Mouse (Mus musculus) embryonic facial prominence, embryonic 12.5 days (tissue): ENCODE measurements around the gene Dpf2. TPM values are rescaled to one million over a fixed set of nuclear protein-coding genes. Genes with fewer than 3 reads are reported as not detected.
A peak's percentile ranks its signal among the peaks of the same experiment; 100 is the strongest.

Experiments
- ATAC-seq: fragments of 200-750 bp; cut with Nextera tagmentation; 2 replicates; pipeline ENCODE4 v1.8.0; 2017; ENCODE audit not compliant: insufficient number of reproducible peaks, insufficient read depth, low FRiP score, low TSS enrichment
- H3K27ac ChIP-seq: fragments of 300-500 bp; sonication (generic); 2 replicates; pipeline ENCODE4 v1.5.1; 2016; ENCODE audit warnings: mild to moderate bottlenecking
- H3K27me3 ChIP-seq: fragments of 300-500 bp; sonication (generic); 2 replicates; pipeline ENCODE4 v1.6.1; 2016; ENCODE audit warnings: mild to moderate bottlenecking, moderate library complexity
- H3K36me3 ChIP-seq: fragments of 300-500 bp; sonication (generic); 2 replicates; pipeline ENCODE4 v1.6.1; 2016; ENCODE audit warnings: mild to moderate bottlenecking
- H3K4me1 ChIP-seq: fragments of 300-500 bp; sonication (generic); 2 replicates; pipeline ENCODE4 v1.6.1; 2016
- H3K4me2 ChIP-seq: fragments of 300-500 bp; sonication (generic); replicated peaks from 2 replicates; pipeline ENCODE4 v1.6.1; 2016; ENCODE audit warnings: mild to moderate bottlenecking, moderate library complexity
- H3K4me3 ChIP-seq: fragments of 300-500 bp; sonication (generic); 2 replicates; pipeline ENCODE4 v1.5.1; 2016; ENCODE audit warnings: mild to moderate bottlenecking
- H3K9ac ChIP-seq: fragments of 300-500 bp; sonication (generic); 2 replicates; pipeline ENCODE4 v1.6.1; 2016; ENCODE audit warnings: mild to moderate bottlenecking, moderate library complexity
- H3K9me3 ChIP-seq: fragments of 300-500 bp; sonication (generic); 2 replicates; pipeline ENCODE4 v1.6.1; 2016; ENCODE audit warnings: mild to moderate bottlenecking, moderate library complexity
- WGBS: fragments of 180-500 bp; shearing (Covaris S2); methylation state at CpG from one replicate; pipeline ENCODE4 v1.1.7; 2016; 5-methylcytosine and 5-hydroxymethylcytosine counted together
- polyA plus RNA-seq: library from polyadenylated mRNA; unstranded; fragments of >200 nt; fragmentation: Nextera tagmentation; extraction: Ambion mirVana; gene quantifications from 2 replicates; pipeline ENCODE4 v1.2.1, GENCODE M21; 2016

Dpf2 gene
- polyA plus RNA-seq, 1 experiment from 2014 or later, result 192 TPM

DNA sequence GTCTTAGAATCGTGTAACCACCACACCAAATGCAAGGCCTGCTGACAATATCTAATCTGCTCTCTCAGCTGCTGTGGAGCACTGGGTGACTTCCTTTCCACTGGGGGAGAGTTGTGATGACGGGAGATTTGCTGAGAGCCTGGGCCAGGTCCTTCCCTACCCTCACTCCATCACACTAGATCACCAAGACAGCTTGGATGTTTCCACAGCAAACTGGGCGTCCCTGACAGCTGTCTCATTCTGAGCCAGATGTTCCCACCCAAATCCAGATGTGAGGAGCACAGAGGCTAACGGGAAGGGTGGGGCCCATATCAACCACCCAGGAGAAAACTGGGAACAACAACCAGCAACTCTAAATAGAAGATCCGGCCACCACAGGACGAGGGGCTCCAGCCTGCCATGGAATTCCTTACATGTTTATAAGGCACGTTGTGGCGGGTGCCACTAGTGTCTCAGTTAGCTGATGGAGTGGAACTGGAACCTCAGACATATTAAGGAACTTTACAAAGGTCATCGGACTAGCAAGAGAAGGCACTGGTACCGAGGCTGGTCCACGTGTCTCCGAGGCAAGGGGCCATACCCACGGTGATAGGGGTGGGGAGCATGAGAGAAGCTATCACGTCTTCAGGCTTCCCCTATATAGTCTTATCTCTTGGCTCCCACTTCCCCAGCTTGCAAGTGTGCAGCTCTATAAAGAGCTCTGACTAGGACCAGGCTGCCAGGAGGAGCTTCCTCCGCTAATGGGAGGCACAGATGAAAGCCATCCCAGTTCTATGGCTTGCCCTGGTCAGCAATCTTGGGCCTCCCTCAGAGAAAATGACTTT, 9.5 kb upstream of the Dpf2 start:
- Histone ChIP-seq H3K4me2 (no peak overlapping the region), H3K9ac (no peak overlapping the region)
- WGBS, result 78% methylated on average over 15 of the region's 15 CpGs

DNA sequence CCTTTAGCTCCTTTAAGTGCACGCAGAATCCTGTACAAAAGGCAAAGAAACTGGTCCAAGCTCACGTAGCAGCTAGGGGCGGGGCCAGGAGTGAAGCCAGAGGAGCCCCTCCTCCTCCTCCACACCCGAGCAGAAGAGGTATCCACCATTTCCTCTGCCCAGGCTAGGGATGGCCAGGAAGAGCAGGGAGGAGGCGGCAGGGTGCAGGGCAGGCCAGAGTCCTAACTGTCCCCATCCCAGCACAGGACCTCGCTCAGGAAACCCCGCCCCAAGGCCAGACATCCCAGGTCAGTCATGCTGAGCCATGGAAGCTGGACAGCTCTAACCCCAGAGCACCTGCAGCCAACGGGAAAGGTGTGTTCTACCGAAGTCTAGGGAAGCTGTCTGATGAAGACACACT, 8.9 kb upstream of the Dpf2 start:
- Histone ChIP-seq H3K9me3 (no peaks in the 10 kb centered on the region), H3K27ac (no peak overlapping the region), H3K27me3 (0 out of 2 replicates have a peak, but pooled peaks cover 10% of the 10 kb centered on the region), H3K4me3 (no peak overlapping the region), H3K36me3 (no peaks in the 10 kb centered on the region), H3K9ac (no peak overlapping the region; the same call in 1 of the 2 replicates), H3K4me2 (peak overlapping the region; percentile 24; the same call in 1 of the 2 replicates), H3K4me1 (0 out of 2 replicates have a peak, but pooled peaks cover 7% of the 10 kb centered on the region)
- 16% methylated on average over 9 of the region's 9 CpGs for WGBS
- ATAC-seq, result no peak

More for the DNA sequence above, 9.5 kb upstream of the Dpf2 start:
- H3K4me1 ChIP-seq, result 0 out of 2 replicates have a peak, but pooled peaks cover 7% of the 10 kb centered on the region
- no peaks in the 10 kb centered on the region for H3K9me3 ChIP-seq
- no peak overlapping the region for H3K27ac ChIP-seq
- no peak overlapping the region for H3K4me3 ChIP-seq
- no peak for ATAC-seq
- no peaks in the 10 kb centered on the region for H3K36me3 ChIP-seq
- 0 out of 2 replicates have a peak, but pooled peaks cover 10% of the 10 kb centered on the region for H3K27me3 ChIP-seq

DNA sequence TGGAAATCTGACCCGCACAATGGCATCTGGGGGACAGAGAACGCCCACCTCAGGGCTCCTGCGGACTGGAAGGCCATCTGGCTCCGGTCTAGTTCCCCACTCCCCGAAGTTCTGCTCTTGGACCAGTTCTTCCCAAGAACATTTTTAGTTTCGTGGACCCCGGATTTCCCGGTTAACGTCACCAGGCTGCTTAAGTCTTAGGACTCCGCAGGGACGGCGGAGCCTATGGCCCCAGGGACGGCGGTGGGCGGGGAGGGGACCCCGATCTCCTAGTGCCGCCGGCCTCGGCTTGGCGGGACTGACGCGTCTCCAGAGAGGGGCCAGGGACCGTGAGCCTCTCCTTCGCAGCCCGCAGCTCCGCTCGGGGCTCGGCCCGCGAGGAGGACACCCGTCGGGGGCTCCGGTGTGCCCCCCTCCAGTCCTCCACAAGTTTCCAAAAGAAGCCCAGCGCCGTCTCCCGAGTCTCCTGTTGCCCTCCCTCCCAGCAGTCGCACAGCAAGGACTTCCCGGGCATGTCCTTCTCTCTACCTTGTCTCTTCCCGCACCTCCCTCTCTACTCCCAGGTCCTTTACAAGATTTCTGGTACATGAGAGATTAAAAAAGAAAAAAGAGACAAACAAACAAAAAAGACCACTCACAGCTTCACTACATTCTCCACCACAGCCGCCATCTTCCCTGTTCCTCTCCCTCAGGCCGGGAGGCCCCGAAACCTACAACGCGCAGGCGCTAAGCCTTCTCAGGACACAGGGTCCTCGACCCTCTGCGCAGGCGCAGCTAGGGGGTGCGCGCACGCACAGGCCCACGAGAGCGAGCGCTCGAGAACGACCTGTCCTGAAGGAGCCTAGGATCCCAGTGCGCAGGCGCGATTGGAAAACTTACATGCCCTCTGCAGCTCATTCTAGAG, 455 bp downstream of the Dpf2 start:
- Histone ChIP-seq H3K9me3 (no peaks in the 10 kb centered on the region), H3K9ac (peak overlapping the region; percentile 98), H3K4me3 (peak overlapping the region; percentile 97), H3K36me3 (no peaks in the 10 kb centered on the region; the same call in 1 of the 2 replicates), H3K27ac (peak overlapping the region; percentile 91), H3K4me2 (peak overlapping the region; percentile 72), H3K4me1 (peaks cover 18% of the 10 kb centered on the region), H3K27me3 (no peaks in the 10 kb centered on the region)
- ATAC-seq, result peak; percentile 91
- WGBS, result under 1% methylated on average over 59 of the region's 59 CpGs

DNA sequence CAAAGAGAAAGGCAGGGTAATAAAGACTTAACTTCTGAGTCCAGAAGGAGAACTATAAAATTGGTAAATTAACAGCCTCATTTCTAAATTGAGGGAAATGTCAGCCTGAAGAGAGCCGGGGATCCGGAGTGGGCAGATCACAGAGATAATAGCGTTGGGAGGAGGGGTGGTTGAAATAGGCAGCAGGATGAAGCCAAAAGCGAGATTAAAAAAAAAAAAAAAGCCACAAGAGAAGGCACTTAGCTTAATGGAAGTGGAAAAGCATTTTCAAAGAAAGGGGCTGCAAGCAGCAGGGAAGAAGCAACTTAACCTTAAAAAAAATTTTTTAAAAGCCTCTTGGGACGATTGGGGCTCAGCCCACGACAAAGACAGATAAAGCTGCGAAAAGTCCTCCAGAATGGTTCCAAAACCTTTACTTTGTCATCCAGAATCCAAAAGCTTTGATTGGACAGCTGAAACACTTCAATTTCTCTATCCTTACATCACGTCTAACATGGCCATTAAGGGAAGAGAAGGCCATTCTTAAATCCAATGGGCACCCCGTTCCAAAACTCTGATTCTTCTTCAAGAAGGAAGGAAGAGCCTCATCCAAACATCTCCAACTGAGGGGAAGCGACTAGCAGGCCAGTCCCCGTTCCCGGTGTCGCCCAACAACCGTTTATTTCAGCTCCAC, 1.2 kb downstream of the Dpf2 start:
- WGBS, result 11% methylated on average over 14 of the region's 14 CpGs
- no peak for ATAC-seq
- Histone ChIP-seq H3K27ac (peak overlapping the region; percentile 91), H3K36me3 (peaks cover 6% of the 10 kb centered on the region), H3K9me3 (no peaks in the 10 kb centered on the region), H3K27me3 (no peaks in the 10 kb centered on the region), H3K4me2 (peak overlapping the region; percentile 72), H3K9ac (peak overlapping the region; percentile 98), H3K4me1 (peaks cover 18% of the 10 kb centered on the region), H3K4me3 (peak overlapping the region; percentile 97)

GRCm38 (mm10) chr19:5910221-5910620, 2.6 kb downstream of the Dpf2 start:
- WGBS, result 46% methylated on average over 6 of the region's 6 CpGs
- Histone ChIP-seq H3K4me3 (peak overlapping the region; percentile 97), H3K27ac (peak overlapping the region; percentile 74)

GRCm38 (mm10) chr19:5907275-5907674, 5.5 kb downstream of the Dpf2 start:
- Histone ChIP-seq H3K9me3 (no peaks in the 10 kb centered on the region), H3K4me1 (peaks cover 18% of the 10 kb centered on the region), H3K36me3 (peaks cover 49% of the 10 kb centered on the region), H3K4me3 (no peak overlapping the region), H3K27me3 (no peaks in the 10 kb centered on the region), H3K27ac (no peak overlapping the region), H3K4me2 (no peak overlapping the region), H3K9ac (no peak overlapping the region)
- ATAC-seq, result no peak
- WGBS, result 88% methylated on average over 3 of the region's 3 CpGs

More at GRCm38 (mm10) chr19:5910221-5910620, 2.6 kb downstream of the Dpf2 start:
- H3K4me2 ChIP-seq, result peak overlapping the region; percentile 72
- H3K9me3 ChIP-seq, result no peaks in the 10 kb centered on the region
- H3K4me1 ChIP-seq, result peaks cover 18% of the 10 kb centered on the region
- H3K9ac ChIP-seq, result peak overlapping the region; percentile 44
- H3K27me3 ChIP-seq, result no peaks in the 10 kb centered on the region
- H3K36me3 ChIP-seq, result peaks cover 20% of the 10 kb centered on the region
- ATAC-seq, result no peak

- peak within 1 kb of the TSS; percentile 93 for H3K4me2 ChIP-seq
- WGBS, result 3% methylated on average over 36 of the region's 36 CpGs
- H3K9ac ChIP-seq, result peak within 1 kb of the TSS; percentile 86
- H3K36me3 ChIP-seq, result peaks cover 33% of the 10 kb centered on the region
- H3K27ac ChIP-seq, result peak within 1 kb of the TSS; percentile 62; the same call in 1 of the 2 replicates
- no peaks in the 10 kb centered on the region for H3K27me3 ChIP-seq
- peaks cover 12% of the 10 kb centered on the region for H3K4me1 ChIP-seq
- ATAC-seq, result peak; percentile 94
- no peaks in the 10 kb centered on the region for H3K9me3 ChIP-seq
- H3K4me3 ChIP-seq, result peak within 1 kb of the TSS; percentile 61
Observed at GRCm38 (mm10) chr19:5894002-5894678, 18.7 kb downstream of the Dpf2 start, which contains the start of gene Tigd3. Gene Tigd3, minus strand, starts transcription at chr19:5894149.

DNA sequence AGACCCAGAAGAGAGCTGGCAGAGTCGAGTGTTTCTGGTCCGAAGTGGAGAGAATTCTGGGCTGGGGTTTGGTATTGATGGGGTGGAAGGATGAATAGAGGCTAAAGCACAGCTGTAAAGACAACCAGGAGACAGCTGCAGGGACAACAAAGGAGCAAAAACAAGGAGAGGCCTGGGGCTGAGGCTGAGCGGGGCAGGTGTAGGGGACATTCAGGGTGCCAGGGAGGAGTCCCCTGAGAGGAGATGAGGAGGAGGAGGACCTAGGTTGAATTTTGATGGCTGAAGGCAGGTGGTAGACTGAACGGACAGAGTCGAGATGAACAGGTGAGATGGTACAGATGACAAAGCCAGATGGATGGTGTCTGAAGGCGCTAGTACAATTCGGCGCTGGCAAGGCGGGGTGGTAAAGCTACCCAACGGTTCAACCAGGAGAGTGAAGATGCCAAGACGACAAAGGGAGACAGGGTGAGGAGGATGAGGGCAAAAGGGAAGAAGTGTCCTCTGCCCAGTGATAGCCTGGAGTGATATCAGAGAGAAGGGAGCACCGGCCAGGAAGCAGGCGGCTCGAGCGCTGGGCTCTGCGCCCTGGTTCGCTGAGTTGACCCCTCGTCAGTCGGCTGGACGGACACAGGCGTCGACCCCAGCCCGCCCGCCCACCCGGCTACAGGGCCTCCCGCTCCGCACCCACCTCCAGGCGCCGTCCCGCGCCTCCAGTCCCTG, 19.4 kb downstream of the Dpf2 start:
- Histone ChIP-seq H3K9ac (peak overlapping the region; percentile 86), H3K36me3 (peaks cover 28% of the 10 kb centered on the region), H3K9me3 (no peaks in the 10 kb centered on the region), H3K4me2 (peak overlapping the region; percentile 93), H3K4me1 (peaks cover 12% of the 10 kb centered on the region), H3K27me3 (no peaks in the 10 kb centered on the region), H3K27ac (peak overlapping the region; percentile 62; the same call in 1 of the 2 replicates), H3K4me3 (peak overlapping the region; percentile 61)
- ATAC-seq, result 0 out of 2 replicates have a peak, but pooled peaks have one; percentile 2
- 9% methylated on average over 30 of the region's 31 CpGs for WGBS

DNA sequence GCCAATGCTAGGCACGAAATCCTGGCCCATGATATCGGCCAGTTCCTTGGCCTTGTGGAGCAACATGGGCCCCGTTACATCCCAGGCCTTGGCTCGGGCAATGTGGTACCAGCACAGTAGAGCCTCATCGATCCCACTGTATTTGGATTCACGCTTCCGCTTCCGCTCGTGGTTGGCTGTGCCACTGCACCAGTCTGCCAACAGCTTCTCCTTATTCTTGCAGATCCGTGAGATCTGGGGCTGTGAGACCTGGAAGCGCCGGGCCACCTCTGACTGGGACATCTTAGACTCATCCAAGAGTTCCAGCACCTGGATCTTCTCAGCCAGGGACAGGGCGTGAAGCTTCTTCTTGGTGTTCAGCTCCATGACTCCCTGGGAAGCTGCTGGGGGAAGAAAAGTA, 20.1 kb downstream of the Dpf2 start:
- peak overlapping the region; percentile 61 for H3K4me3 ChIP-seq
- H3K9ac ChIP-seq, result 0 out of 2 replicates have a peak overlapping the region, but pooled peaks have one; percentile 86
- no peak for ATAC-seq
- peak overlapping the region; percentile 93 for H3K4me2 ChIP-seq
- WGBS, result 92% methylated on average over 13 of the region's 13 CpGs
- no peak overlapping the region for H3K27ac ChIP-seq
- H3K36me3 ChIP-seq, result peaks cover 23% of the 10 kb centered on the region
- H3K9me3 ChIP-seq, result no peaks in the 10 kb centered on the region
- H3K27me3 ChIP-seq, result no peaks in the 10 kb centered on the region
- H3K4me1 ChIP-seq, result peaks cover 12% of the 10 kb centered on the region

DNA sequence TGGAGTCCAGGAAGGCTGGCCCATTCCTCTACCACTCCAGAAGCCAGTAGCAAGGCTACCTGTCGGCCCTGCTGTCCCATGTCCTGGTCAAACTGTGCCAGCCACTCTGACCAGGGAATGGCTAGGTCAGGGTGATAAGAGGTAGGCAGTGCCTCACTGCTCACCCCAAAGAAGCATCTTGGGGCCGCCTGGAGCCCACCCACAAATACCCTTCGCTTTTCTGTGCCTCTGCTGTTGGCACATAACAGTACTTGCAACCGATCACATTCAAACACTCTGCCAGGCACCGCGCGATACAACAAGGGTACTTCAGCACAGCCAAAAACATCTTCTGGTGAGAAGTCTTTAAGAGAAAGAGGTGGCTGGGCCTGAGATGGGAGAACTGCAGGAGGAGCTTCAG, 20.5 kb downstream of the Dpf2 start:
- Histone ChIP-seq H3K4me3 (no peak overlapping the region), H3K27me3 (no peaks in the 10 kb centered on the region), H3K4me2 (no peak overlapping the region), H3K36me3 (peaks cover 19% of the 10 kb centered on the region), H3K9me3 (no peaks in the 10 kb centered on the region), H3K4me1 (peaks cover 12% of the 10 kb centered on the region), H3K27ac (no peak overlapping the region), H3K9ac (no peak overlapping the region)
- WGBS, result 92% methylated on average over 7 of the region's 7 CpGs
- ATAC-seq, result no peak
